Mouse (Mus musculus) myocyte (in vitro differentiated cells): ENCODE results near the gene Nrp2. TPM values are rescaled to one million over a fixed set of nuclear protein-coding genes. Genes with fewer than 3 reads are reported as not detected.
A peak's percentile ranks its signal among the peaks of the same experiment; 100 is the strongest.

Experiments used
- H3K27me3 ChIP-seq: one replicate; pipeline ENCODE4 v1.6.1; 2011; ENCODE audit not compliant: control insufficient read depth, insufficient read depth, insufficient read length
- H3K36me3 ChIP-seq: one replicate; pipeline ENCODE4 v1.6.1; 2011; ENCODE audit not compliant: control insufficient read depth, insufficient read depth
- H3K4me2 ChIP-seq: one replicate; pipeline ENCODE4 v1.6.1; 2011; ENCODE audit warnings: low read depth, control low read depth
- H3K4me3 ChIP-seq: one replicate; pipeline ENCODE4 v1.5.1; 2011; ENCODE audit warnings: mild to moderate bottlenecking, control low read depth, moderate library complexity
- H3K79me2 ChIP-seq: one replicate; pipeline ENCODE4 v1.6.1; 2011; ENCODE audit not compliant: control insufficient read depth, insufficient read depth
- H3ac ChIP-seq: one replicate; pipeline ENCODE4 v1.6.1; 2011; ENCODE audit not compliant: control insufficient read depth, insufficient read length
- CEBPB ChIP-seq: IDR thresholded peaks from 2 replicates; pipeline ENCODE4 v1.6.1; 2011; ENCODE audit warnings: mild to moderate bottlenecking, moderate library complexity; ENCODE audit not compliant: poor library complexity, insufficient read depth, severe bottlenecking
- E2F4 ChIP-seq: IDR thresholded peaks from one replicate; pipeline ENCODE4 v1.6.1; 2011; ENCODE audit warnings: mild to moderate bottlenecking, control low read depth, moderate library complexity; ENCODE audit not compliant: insufficient read depth
- MAX ChIP-seq: IDR thresholded peaks from one replicate; pipeline ENCODE4 v1.6.1; 2011; ENCODE audit warnings: low read depth, mild to moderate bottlenecking, control low read depth
- MYOD1 ChIP-seq, 3 experiments: IDR thresholded peaks; one replicate each; pipeline ENCODE4 v1.6.1; 2011; ENCODE audit warnings: control low read depth in 2 of 3, low read depth in 2 of 3, mild to moderate bottlenecking in 2 of 3, moderate library complexity in 1 of 3; ENCODE audit not compliant: insufficient read length in 2 of 3, control insufficient read depth in 1 of 3
- MYOG ChIP-seq, 3 experiments: IDR thresholded peaks; one replicate each; pipeline ENCODE4 v1.6.1; 2011; ENCODE audit warnings: control low read depth in 2 of 3, low read depth in 2 of 3, mild to moderate bottlenecking in 2 of 3; ENCODE audit not compliant: insufficient read length in 2 of 3, control insufficient read depth in 1 of 3, insufficient read depth in 1 of 3
- POLR2A ChIP-seq: IDR thresholded peaks from one replicate; pipeline ENCODE4 v1.6.1; 2011; ENCODE audit warnings: low read depth, mild to moderate bottlenecking, control low read depth, moderate library complexity; ENCODE audit not compliant: insufficient read length
- POLR2AphosphoS2 ChIP-seq: IDR thresholded peaks from one replicate; pipeline ENCODE4 v1.6.1; 2011; ENCODE audit warnings: low read depth, control low read depth; ENCODE audit not compliant: insufficient read length
- REST ChIP-seq: IDR thresholded peaks from one replicate; pipeline ENCODE4 v1.6.1; 2011; ENCODE audit warnings: mild to moderate bottlenecking, control low read depth, moderate library complexity; ENCODE audit not compliant: insufficient read depth, insufficient read length
- SRF ChIP-seq: IDR thresholded peaks from one replicate; pipeline ENCODE4 v1.6.1; 2011; ENCODE audit warnings: low read depth; ENCODE audit not compliant: control insufficient read depth, insufficient read length
- TCF12 ChIP-seq: IDR thresholded peaks from one replicate; pipeline ENCODE4 v1.6.1; 2011; ENCODE audit warnings: mild to moderate bottlenecking, control low read depth; ENCODE audit not compliant: poor library complexity, insufficient read depth, severe bottlenecking
- TCF3 ChIP-seq: IDR thresholded peaks from one replicate; pipeline ENCODE4 v1.6.1; 2011; ENCODE audit warnings: low read depth, control low read depth; ENCODE audit not compliant: insufficient read length
- USF1 ChIP-seq: IDR thresholded peaks from one replicate; pipeline ENCODE4 v1.6.1; 2011; ENCODE audit warnings: low read depth, mild to moderate bottlenecking, control low read depth, moderate library complexity
- polyA plus RNA-seq: library from polyadenylated mRNA; unstranded; fragments of >200 nt; fragmentation: generic; extraction: Trizol; gene quantifications from one replicate; pipeline ENCODE4 v1.2.1, GENCODE M21; 2012; ENCODE audit warnings: missing spikeins

Gene Nrp2
- polyA plus RNA-seq, 1 experiment: 18.3 TPM

GRCm38 (mm10) chr1:62729345-62730150, 26.5 kb downstream of the Nrp2 start:
- no peaks in the 10 kb centered on the region for H3K36me3 ChIP-seq
- H3K27me3 ChIP-seq: no peaks in the 10 kb centered on the region
- H3ac ChIP-seq: no peak overlapping the region
- no peak overlapping the region for H3K4me2 ChIP-seq
- peaks cover 10% of the 10 kb centered on the region for H3K79me2 ChIP-seq
- no peak overlapping the region for H3K4me3 ChIP-seq
- TF ChIP-seq MYOG (IDR thresholded peaks at IDR 0.05; ENCODE audit: control insufficient read depth in 1 of 3, insufficient read depth in 1 of 3, insufficient read length in 2 of 3, low read depth in 2 of 3) (no peak), MAX (no peak), SRF (no peak), TCF12 (no peak), POLR2A (no peak), CEBPB (no peak), REST (no peak), TCF3 (no peak), USF1 (no peak)

DNA sequence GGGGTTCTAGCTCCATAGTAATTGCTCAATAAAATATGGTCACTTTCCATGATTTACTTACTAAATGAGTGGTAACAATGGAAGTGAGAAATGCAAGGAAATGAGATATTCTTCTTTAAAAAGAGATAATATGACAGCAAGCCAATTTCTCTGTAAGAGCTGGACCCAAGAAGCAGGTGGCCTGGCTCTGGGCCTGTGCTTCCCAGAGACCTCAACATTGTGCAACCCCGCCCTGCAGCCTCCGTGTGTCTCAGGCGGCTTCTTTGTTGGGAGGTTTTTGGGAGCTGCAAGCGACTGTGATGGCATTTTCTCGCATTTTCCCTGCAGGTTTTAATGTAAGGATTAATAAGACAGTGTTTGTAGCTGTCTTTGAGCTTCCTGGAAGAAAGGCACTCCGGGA, 29.0 kb downstream of the Nrp2 start:
- Histone ChIP-seq H3K36me3 (no peaks in the 10 kb centered on the region), H3K79me2 (peaks cover 7% of the 10 kb centered on the region), H3ac (no peak overlapping the region), H3K4me2 (no peak overlapping the region), H3K27me3 (no peaks in the 10 kb centered on the region), H3K4me3 (no peak overlapping the region)
- TF ChIP-seq CEBPB (peak; percentile 62; the same call in 1 of the 2 replicates), E2F4 (no peak), REST (no peak), TCF3 (no peak), POLR2AphosphoS2 (no peak), MYOD1 (IDR thresholded peaks at IDR 0.05; ENCODE audit: control insufficient read depth in 1 of 3, insufficient read length in 2 of 3, low read depth in 2 of 3) (peak in 1 of 3 experiments; percentile 58)

- no peak overlapping the region for H3ac ChIP-seq
- peaks cover 22% of the 10 kb centered on the region for H3K36me3 ChIP-seq
- TF ChIP-seq TCF3 (no peak), E2F4 (no peak), CEBPB (no peak), POLR2A (no peak), USF1 (no peak), REST (no peak), MYOD1 (IDR thresholded peaks at IDR 0.05; ENCODE audit: control insufficient read depth in 1 of 3, insufficient read length in 2 of 3, low read depth in 2 of 3) (no peak), SRF (no peak), MAX (no peak), POLR2AphosphoS2 (no peak)
- no peak overlapping the region for H3K4me3 ChIP-seq
- H3K79me2 ChIP-seq: peaks cover 6% of the 10 kb centered on the region
- H3K4me2 ChIP-seq: no peak overlapping the region
- H3K27me3 ChIP-seq: no peaks in the 10 kb centered on the region
Observed at GRCm38 (mm10) chr1:62734420-62734931, 31.4 kb downstream of the Nrp2 start.

GRCm38 (mm10) chr1:62734980-62735379, 31.9 kb downstream of the Nrp2 start:
- H3K27me3 ChIP-seq: no peaks in the 10 kb centered on the region
- TF ChIP-seq MAX (no peak), SRF (no peak), TCF12 (no peak), CEBPB (no peak), MYOG (IDR thresholded peaks at IDR 0.05; ENCODE audit: control insufficient read depth in 1 of 3, insufficient read depth in 1 of 3, insufficient read length in 2 of 3, low read depth in 2 of 3) (no peak), TCF3 (no peak), E2F4 (no peak), USF1 (no peak), POLR2AphosphoS2 (no peak), REST (no peak), MYOD1 (IDR thresholded peaks at IDR 0.05; ENCODE audit: control insufficient read depth in 1 of 3, insufficient read length in 2 of 3, low read depth in 2 of 3) (no peak)
- no peak overlapping the region for H3ac ChIP-seq
- peaks cover 6% of the 10 kb centered on the region for H3K79me2 ChIP-seq
- H3K4me3 ChIP-seq: no peak overlapping the region
- no peak overlapping the region for H3K4me2 ChIP-seq
- peaks cover 25% of the 10 kb centered on the region for H3K36me3 ChIP-seq

DNA sequence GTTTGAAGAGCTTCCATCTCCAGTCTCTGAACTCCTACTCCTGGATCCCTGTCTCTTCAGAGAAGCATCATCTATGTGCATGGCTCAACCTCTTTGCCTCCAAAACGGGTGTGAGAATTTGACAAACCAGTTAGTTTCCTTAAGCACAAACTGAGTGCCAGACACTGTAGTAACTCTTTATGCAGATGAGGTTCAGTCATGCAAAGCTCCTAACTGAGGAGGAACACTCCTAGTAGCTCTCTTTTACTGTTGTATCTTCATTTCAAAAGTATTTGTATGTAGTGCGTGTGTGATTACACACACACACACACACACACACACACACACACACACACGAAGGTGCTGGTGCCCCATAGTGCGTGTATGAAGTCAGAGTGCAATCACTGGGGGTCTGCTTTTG, 32.8 kb downstream of the Nrp2 start:
- Histone ChIP-seq H3K36me3 (peaks cover 25% of the 10 kb centered on the region), H3K79me2 (peaks cover 6% of the 10 kb centered on the region)
- TF ChIP-seq MYOD1 (IDR thresholded peaks at IDR 0.05; ENCODE audit: control insufficient read depth in 1 of 3, insufficient read length in 2 of 3, low read depth in 2 of 3) (no peak), MAX (no peak), USF1 (no peak)

More for the DNA sequence above, 32.8 kb downstream of the Nrp2 start:
- Histone ChIP-seq H3K4me2 (no peak overlapping the region), H3K4me3 (no peak overlapping the region), H3K27me3 (no peaks in the 10 kb centered on the region), H3ac (no peak overlapping the region)
